Mouse (Mus musculus) embryonic facial prominence, embryonic 15.5 days (tissue): ENCODE data around the gene Rundc1. TPM values are rescaled to one million over a fixed set of nuclear protein-coding genes. Genes with fewer than 3 reads are reported as not detected.

Experiments used
- ATAC-seq: fragments of 200-750 bp; cut with Nextera tagmentation; 2 replicates; pipeline ENCODE4 v1.8.0; 2017; ENCODE audit warnings: low read depth, moderate TSS enrichment; ENCODE audit not compliant: insufficient number of reproducible peaks, low FRiP score, low TSS enrichment
- H3K27ac ChIP-seq: fragments of 300-500 bp; sonication (generic); replicated peaks from 2 replicates; pipeline ENCODE4 v1.5.1; 2015; ENCODE audit warnings: mild to moderate bottlenecking, inconsistent platforms
- H3K27me3 ChIP-seq: fragments of 300-500 bp; sonication (generic); 2 replicates; pipeline ENCODE4 v1.6.1; 2015; ENCODE audit warnings: inconsistent platforms
- H3K36me3 ChIP-seq: fragments of 300-500 bp; sonication (generic); 2 replicates; pipeline ENCODE4 v1.6.1; 2015; ENCODE audit warnings: mild to moderate bottlenecking, inconsistent platforms
- H3K4me1 ChIP-seq: fragments of 300-500 bp; sonication (generic); 2 replicates; pipeline ENCODE4 v1.6.1; 2015; ENCODE audit warnings: inconsistent platforms
- H3K4me2 ChIP-seq: fragments of 300-500 bp; sonication (generic); replicated peaks from 2 replicates; pipeline ENCODE4 v1.6.1; 2015; ENCODE audit warnings: mild to moderate bottlenecking, inconsistent platforms
- H3K4me3 ChIP-seq: fragments of 300-500 bp; sonication (generic); replicated peaks from 2 replicates; pipeline ENCODE4 v1.5.1; 2015; ENCODE audit warnings: mild to moderate bottlenecking, inconsistent platforms
- H3K9ac ChIP-seq: fragments of 300-500 bp; sonication (generic); 2 replicates; pipeline ENCODE4 v1.6.1; 2015; ENCODE audit warnings: inconsistent platforms
- H3K9me3 ChIP-seq: fragments of 300-500 bp; sonication (generic); replicated peaks from 2 replicates; pipeline ENCODE4 v1.6.1; 2016; ENCODE audit warnings: inconsistent platforms
- WGBS: fragments of 180-500 bp; shearing (Covaris S2); methylation state at CpG from one replicate; pipeline ENCODE4 v1.1.7; 2015; 5-methylcytosine and 5-hydroxymethylcytosine counted together
- microRNA-seq: library from miRNA; unstranded; fragments of <30 nt; microRNA quantifications from one replicate; pipeline ENCODE4, GENCODE M21; 2016; ENCODE audit warnings: borderline number of aligned reads
- polyA plus RNA-seq: library from polyadenylated mRNA; unstranded; fragments of >200 nt; fragmentation: Nextera tagmentation; extraction: Ambion mirVana; gene quantifications from 2 replicates; pipeline ENCODE4 v1.2.1, GENCODE M21; 2015

Gene Rundc1
- polyA plus RNA-seq, 1 experiment from 2014 or later, result 23.4 TPM

DNA sequence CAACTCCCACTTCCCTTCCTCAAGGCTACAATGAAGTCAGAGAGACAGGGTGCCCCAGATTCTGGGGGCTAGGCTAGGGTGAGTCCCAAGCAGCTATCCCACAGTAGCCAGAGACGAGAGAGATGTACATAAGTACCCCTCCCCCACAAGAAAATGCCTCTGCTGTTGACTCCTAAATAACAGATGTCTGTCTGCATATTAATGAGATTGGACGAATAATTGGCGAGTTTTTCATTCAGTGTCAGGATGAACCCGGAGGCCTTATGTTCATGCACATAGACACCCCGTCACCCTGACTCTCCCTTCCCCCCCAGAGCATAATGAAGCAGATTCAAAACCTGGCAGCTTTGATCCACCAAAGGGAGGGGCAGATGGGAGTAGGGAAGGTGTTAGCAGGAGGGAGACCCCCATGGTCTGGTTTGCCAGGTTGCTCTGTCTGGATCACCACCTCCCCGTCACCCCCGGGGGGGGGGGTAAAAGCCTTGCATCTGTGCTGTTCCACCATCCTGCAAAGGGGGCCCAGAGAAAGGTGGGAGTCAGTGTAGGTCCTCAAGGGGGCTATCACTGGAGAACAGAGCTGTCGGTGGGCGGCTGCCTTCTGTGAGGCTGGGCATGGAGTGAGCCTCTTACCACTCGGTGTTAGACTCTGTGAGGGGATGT lies 52.8 kb downstream of the Rundc1 start:
- Histone ChIP-seq H3K4me1 (0 out of 2 replicates have a peak, but pooled peaks cover 7% of the 10 kb centered on the region), H3K4me3 (no peak overlapping the region), H3K9ac (no peak overlapping the region), H3K27ac (no peak overlapping the region), H3K9me3 (no peaks in the 10 kb centered on the region), H3K4me2 (no peak overlapping the region), H3K36me3 (no peaks in the 10 kb centered on the region), H3K27me3 (no peaks in the 10 kb centered on the region)
- WGBS, result 53% methylated on average over 10 of the region's 10 CpGs
- ATAC-seq, result no peak

DNA sequence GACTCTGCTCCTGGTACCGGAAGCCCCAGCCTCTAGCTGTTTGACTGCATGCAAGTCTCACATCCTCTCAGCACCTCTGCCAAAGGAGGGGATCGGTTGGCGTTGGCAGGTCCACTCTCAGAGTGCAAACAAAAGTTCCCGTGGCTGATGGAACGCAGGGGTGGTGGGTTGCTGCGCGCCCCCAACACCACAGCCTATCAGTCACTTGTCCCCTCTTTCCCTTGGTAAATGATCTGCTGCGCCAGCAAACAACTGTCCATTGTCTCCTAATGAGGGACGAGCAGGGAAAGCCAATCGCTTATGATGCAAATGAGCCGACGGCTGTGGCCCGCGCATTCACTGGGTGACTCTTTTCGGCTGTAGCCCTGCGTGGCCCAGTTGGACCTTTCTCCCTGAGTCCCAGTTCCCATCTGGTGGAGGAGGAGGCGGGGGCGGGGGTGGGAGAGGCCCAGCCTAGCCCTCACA lies 54.3 kb downstream of the Rundc1 start:
- ATAC-seq, result no peak
- Histone ChIP-seq H3K36me3 (no peaks in the 10 kb centered on the region), H3K4me3 (no peak overlapping the region), H3K4me1 (0 out of 2 replicates have a peak, but pooled peaks cover 7% of the 10 kb centered on the region), H3K9ac (no peak overlapping the region), H3K27me3 (no peaks in the 10 kb centered on the region), H3K4me2 (peak overlapping the region; percentile 19; the same call in 1 of the 2 replicates), H3K9me3 (no peaks in the 10 kb centered on the region), H3K27ac (no peak overlapping the region)
- 14% methylated on average over 18 of the region's 18 CpGs for WGBS

DNA sequence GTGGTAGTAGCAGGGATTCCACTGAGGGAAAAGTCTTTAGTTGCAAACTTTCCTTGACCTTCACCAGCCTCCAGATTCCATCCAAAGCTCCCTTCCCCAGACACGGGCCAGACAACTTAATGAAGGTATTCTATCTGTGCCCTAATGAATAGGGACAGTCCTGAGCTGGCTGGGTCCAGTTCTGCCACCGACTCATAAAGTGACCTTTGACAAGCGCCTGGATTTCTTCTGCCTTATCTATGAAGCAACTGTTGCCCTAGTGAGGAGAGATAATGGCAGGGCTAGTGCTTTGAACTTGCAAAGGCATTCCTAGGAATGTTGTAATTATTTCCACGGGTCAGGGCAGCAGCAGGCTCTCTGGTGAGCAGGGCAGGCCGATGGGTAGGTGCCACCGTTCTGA lies 56.0 kb downstream of the Rundc1 start:
- ATAC-seq, result no peak
- Histone ChIP-seq H3K9me3 (no peaks in the 10 kb centered on the region), H3K27ac (no peak overlapping the region), H3K27me3 (no peaks in the 10 kb centered on the region), H3K36me3 (no peaks in the 10 kb centered on the region), H3K4me2 (no peak overlapping the region), H3K4me3 (no peak overlapping the region), H3K4me1 (0 out of 2 replicates have a peak, but pooled peaks cover 7% of the 10 kb centered on the region), H3K9ac (no peak overlapping the region)
- 53% methylated on average over 6 of the region's 6 CpGs for WGBS

DNA sequence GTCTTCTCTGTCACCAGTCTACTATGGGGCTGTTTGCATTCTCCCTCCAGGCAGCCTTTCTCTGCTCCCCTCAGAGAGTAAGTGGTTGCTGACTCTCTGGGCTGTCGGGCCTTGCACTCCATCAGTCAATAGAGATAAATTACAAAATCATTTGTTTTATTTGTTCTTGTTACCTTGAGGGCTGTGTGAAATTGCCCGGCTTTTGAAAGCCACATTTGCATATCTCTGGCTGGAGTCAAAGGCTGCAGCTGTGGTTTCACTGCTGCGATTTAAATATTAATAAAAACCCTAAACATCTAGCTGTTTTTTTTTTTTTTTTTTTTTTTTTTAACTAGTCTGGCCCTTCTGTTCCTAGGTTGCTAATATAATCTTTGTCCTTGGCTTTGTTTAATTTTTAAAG lies 58.9 kb downstream of the Rundc1 start:
- 56% methylated on average over 3 of the region's 3 CpGs for WGBS
- H3K27ac ChIP-seq, result no peak overlapping the region
- 0 out of 2 replicates have a peak, but pooled peaks cover 7% of the 10 kb centered on the region for H3K4me1 ChIP-seq

DNA sequence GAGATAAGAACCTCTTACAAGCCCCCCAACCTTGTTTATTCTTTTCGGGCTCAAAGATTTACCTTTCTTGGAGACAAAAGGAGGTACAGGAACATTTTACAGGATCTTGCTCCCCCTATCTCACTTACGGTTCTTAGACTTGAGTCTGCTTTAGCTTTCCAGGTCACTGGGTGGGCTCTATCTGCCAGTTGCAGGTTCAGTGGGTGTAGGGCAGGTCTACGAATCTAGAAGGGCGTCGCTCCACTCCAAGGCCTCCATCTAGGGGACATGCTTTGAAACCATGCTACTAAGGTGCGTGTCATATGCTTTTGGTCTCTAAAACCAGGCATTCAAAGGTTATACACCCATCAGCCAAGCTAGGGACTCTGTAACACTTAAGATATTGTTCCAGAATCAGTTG lies 59.4 kb downstream of the Rundc1 start:
- H3K4me1 ChIP-seq, result 0 out of 2 replicates have a peak, but pooled peaks cover 4% of the 10 kb centered on the region
- no peaks in the 10 kb centered on the region for H3K9me3 ChIP-seq
- no peak overlapping the region for H3K4me2 ChIP-seq
- WGBS, result 86% methylated on average over 6 of the region's 6 CpGs
- H3K27me3 ChIP-seq, result no peaks in the 10 kb centered on the region
- H3K9ac ChIP-seq, result no peak overlapping the region
- no peak for ATAC-seq
- peaks cover 15% of the 10 kb centered on the region for H3K36me3 ChIP-seq
- no peak overlapping the region for H3K4me3 ChIP-seq
- no peak overlapping the region for H3K27ac ChIP-seq

More for the DNA sequence above, 58.9 kb downstream of the Rundc1 start:
- ATAC-seq, result no peak
- Histone ChIP-seq H3K4me3 (no peak overlapping the region), H3K4me2 (no peak overlapping the region), H3K27me3 (no peaks in the 10 kb centered on the region), H3K9ac (no peak overlapping the region), H3K9me3 (no peaks in the 10 kb centered on the region), H3K36me3 (peaks cover 12% of the 10 kb centered on the region; the same call in 1 of the 2 replicates)

DNA sequence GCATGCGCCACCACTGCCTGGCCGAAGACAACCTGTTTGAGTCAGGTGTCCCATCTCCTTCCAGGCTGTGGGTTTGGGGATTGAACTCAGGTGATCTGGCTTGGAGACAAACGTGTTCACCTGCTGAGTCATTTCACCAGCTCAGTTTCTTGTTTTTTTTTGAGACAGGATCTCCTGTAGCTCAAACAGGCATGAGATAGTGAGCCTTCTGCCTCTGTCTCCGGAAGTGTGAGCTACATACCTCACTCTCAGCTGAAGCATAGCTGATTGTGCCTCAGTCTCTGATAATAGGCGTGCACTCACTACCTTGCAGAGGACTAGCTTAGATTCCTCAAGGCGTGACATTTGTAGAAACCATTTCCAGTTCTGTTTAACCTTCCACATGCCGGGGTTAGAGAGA lies 59.9 kb downstream of the Rundc1 start:
- H3K4me1 ChIP-seq, result no peaks in the 10 kb centered on the region
- WGBS, result 80% methylated on average over 7 of the region's 7 CpGs
- no peak overlapping the region for H3K4me3 ChIP-seq
- H3K36me3 ChIP-seq, result peaks cover 20% of the 10 kb centered on the region
- no peak overlapping the region for H3K4me2 ChIP-seq
- no peak for ATAC-seq
- H3K27ac ChIP-seq, result no peak overlapping the region
- no peaks in the 10 kb centered on the region for H3K9me3 ChIP-seq
- no peaks in the 10 kb centered on the region for H3K27me3 ChIP-seq
- no peak overlapping the region for H3K9ac ChIP-seq

Small RNA genes within 50 kb of the gene (microRNA-seq; reads per million reads assigned to microRNA genes)
- not detected for gene Mir6929

Other genes with a start within 250 kb of the Rundc1 start
- 0.24 and 0.50 TPM in 2 replicates for gene Ccr10, start 249.6 kb upstream of the Rundc1 start, polyA plus RNA-seq
- gene Ezh1, start 198.6 kb upstream of the Rundc1 start, polyA plus RNA-seq, result 16.5 and 18.7 TPM in 2 replicates
- gene Ramp2, start 179.1 kb upstream of the Rundc1 start, polyA plus RNA-seq, result 138 and 139 TPM in 2 replicates
- 122 and 133 TPM in 2 replicates for gene Vps25, start 171.4 kb upstream of the Rundc1 start, polyA plus RNA-seq
- 12.5 and 14.3 TPM in 2 replicates for gene Wnk4, start 164.5 kb upstream of the Rundc1 start, polyA plus RNA-seq
- gene Cntd1, start 146.1 kb upstream of the Rundc1 start, polyA plus RNA-seq, result 1.1 and 1.9 TPM in 2 replicates
- 160 and 165 TPM in 2 replicates for gene Coa3, start 146.0 kb upstream of the Rundc1 start, polyA plus RNA-seq
- 141 and 143 TPM in 2 replicates for gene Becn1, start 122.8 kb upstream of the Rundc1 start, polyA plus RNA-seq
- 124 and 126 TPM in 2 replicates for gene Psme3, start 108.9 kb upstream of the Rundc1 start, polyA plus RNA-seq
- gene Aoc2, start 100.0 kb upstream of the Rundc1 start, polyA plus RNA-seq, result 1.1 and 1.6 TPM in 2 replicates
- gene Aoc3, start 94.5 kb upstream of the Rundc1 start, polyA plus RNA-seq, result 0.77 and 0.94 TPM in 2 replicates
- not detected in 2 replicates for gene G6pc, start 57.5 kb upstream of the Rundc1 start, polyA plus RNA-seq
- 63.4 and 65.6 TPM in 2 replicates for gene Aarsd1, start 7.5 kb upstream of the Rundc1 start, polyA plus RNA-seq
- 9.7 and 11.4 TPM in 2 replicates for gene Gm27029, start 289 bp upstream of the Rundc1 start, polyA plus RNA-seq
- gene Ptges3l, start 248 bp downstream of the Rundc1 start, polyA plus RNA-seq, result 19.8 and 22.1 TPM in 2 replicates
- 306 and 328 TPM in 2 replicates for gene Rpl27, start 17.2 kb downstream of the Rundc1 start, polyA plus RNA-seq
- gene Ifi35, start 23.3 kb downstream of the Rundc1 start, polyA plus RNA-seq, result 17.8 and 21.6 TPM in 2 replicates
- gene Rnd2, start 39.9 kb downstream of the Rundc1 start, polyA plus RNA-seq, result 12.1 and 13.5 TPM in 2 replicates
- gene Vat1, start 41.1 kb downstream of the Rundc1 start, polyA plus RNA-seq, result 59.3 and 61.8 TPM in 2 replicates
- 8.1 and 8.8 TPM in 2 replicates for gene Brca1, start 126.9 kb downstream of the Rundc1 start, polyA plus RNA-seq
- 72.9 and 73.6 TPM in 2 replicates for gene Nbr1, start 127.1 kb downstream of the Rundc1 start, polyA plus RNA-seq
- gene Tmem106a, start 157.2 kb downstream of the Rundc1 start, polyA plus RNA-seq, result 7.5 and 9.6 TPM in 2 replicates
- gene Gm11634, start 174.2 kb downstream of the Rundc1 start, polyA plus RNA-seq, result not detected in 2 replicates
- gene Rdm1, start 202.1 kb downstream of the Rundc1 start, polyA plus RNA-seq, result 51.1 and 54.6 TPM in 2 replicates
- gene Arl4d, start 240.5 kb downstream of the Rundc1 start, polyA plus RNA-seq, result 6.0 and 6.9 TPM in 2 replicates